ENCODE assay signal across 11 mouse cellular contexts in the genomic region with DNA sequence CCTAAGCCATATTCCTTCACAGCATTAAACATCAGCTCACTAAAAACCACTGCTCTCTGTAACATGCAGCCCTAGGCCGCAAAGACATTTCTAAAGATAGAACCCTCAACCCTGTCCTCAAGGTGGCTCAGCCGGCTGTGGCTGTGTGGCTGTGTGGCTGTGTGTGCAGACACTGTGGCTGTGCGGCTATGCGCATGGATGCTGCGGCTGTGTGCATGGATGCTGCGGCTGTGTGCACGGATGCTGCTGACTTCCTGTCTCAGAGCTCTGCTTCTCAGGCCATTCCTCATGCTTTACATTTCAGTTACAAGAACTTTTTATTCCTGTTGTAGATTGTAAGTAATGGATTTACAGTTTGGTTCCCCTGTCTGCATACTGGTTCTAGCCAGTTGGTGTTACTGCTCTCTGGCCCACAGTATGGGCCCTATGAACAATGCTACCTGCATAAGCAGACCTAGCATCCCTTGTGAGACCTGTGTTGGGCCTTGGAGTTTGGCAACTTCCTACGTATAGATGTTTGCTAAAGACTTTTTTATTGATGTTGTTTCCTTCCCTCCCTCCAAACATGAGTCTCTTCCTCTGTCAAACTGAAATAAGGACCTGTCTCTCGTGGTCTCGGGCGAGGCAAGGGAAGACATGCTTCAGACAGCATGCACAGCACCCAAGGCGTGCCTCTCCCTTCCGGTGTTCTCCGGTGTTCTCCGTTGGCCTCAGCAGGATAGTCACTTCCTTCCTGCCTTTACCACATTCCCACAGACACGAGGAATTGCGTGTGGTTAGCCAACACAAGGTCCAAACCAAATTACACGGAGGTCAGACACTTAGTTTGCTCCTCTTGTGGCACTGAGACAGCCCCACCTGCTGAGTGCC.
A peak's percentile ranks its signal among the peaks of the same experiment; 100 is the strongest.
DNase-seq lines count a peak whose midpoint lies in the region; ATAC-seq and TF ChIP-seq lines count a peak whose summit lies in the region.
"Had no signal": no experiment of that assay in that cellular context is flagged by ENCODE, and none has a peak within 500 bp of the region (broad histone marks: within the 10 kb centered on the region; RNA-seq: fewer than 3 reads in every experiment).

No protein-coding gene starts in this region.

- 47% methylated on average over 18 of the region's 18 CpGs for WGBS in liver, embryonic 12.5 days (ENCODE audit: insufficient replicate concordance)
- 81% methylated on average over 18 of the region's 18 CpGs for WGBS in forebrain, embryonic 12.5 days
- 3% methylated on average over 18 of the region's 18 CpGs for WGBS in thymus, adult 2 months

- intact Hi-C loops in left cerebral cortex, postnatal 4 days (cut with DNase I), result loop anchor here (10.0 kb wide), 1 partner anchor 59 kb away; no protein-coding TSS in a partner anchor

- no peak for DNase-seq in liver
- DNase-seq in thymus, adult 2 months, result peak; percentile 51
- no peak for DNase-seq in c-Kit-positive CD71-positive TER-119-positive erythroid progenitor cells, embryonic 14.5 days (ENCODE audit: low spot score)
- DNase-seq in testis, postnatal 14 days (ENCODE audit: low spot score), result no peak
- no peak for DNase-seq in left cerebral cortex, postnatal 4 days
- DNase-seq: adrenal gland, adult 8-10 months; layer of hippocampus, postnatal 36 days had no signal

- H3K9ac ChIP-seq in liver, embryonic 12.5 days, result no peak overlapping the region
- 0 out of 2 replicates have a peak overlapping the region, but pooled peaks have one; percentile 29 for H3K9ac ChIP-seq in forebrain, embryonic 12.5 days
- H3K9ac ChIP-seq: stomach, embryonic 15.5 days had no signal

- TF ChIP-seq POLR2A in thymus, adult 2 months (IDR thresholded peaks at IDR 0.05; ENCODE audit: control insufficient read depth, extremely low read depth, insufficient read depth, low read length, poor library complexity), result no peak

- H3K9me3 ChIP-seq in liver, embryonic 12.5 days (replicated peaks), result no peaks in the 10 kb centered on the region
- no peaks in the 10 kb centered on the region for H3K9me3 ChIP-seq in forebrain, embryonic 12.5 days
- H3K9me3 ChIP-seq: stomach, embryonic 15.5 days had no signal

- H3K27ac ChIP-seq in liver, embryonic 12.5 days, result no peak overlapping the region
- H3K27ac ChIP-seq in forebrain, embryonic 12.5 days, result peak overlapping the region; percentile 86
- peak overlapping the region; percentile 43 for H3K27ac ChIP-seq in thymus, adult 2 months (ENCODE audit: control insufficient read depth, insufficient read depth, low read length)
- H3K27ac ChIP-seq: stomach, embryonic 15.5 days had no signal

- H3K4me3 ChIP-seq in liver, embryonic 12.5 days, result no peak overlapping the region
- no peak overlapping the region for H3K4me3 ChIP-seq in forebrain, embryonic 12.5 days (replicated peaks)
- H3K4me3 ChIP-seq in thymus, adult 2 months (ENCODE audit: control insufficient read depth, insufficient read depth, low read length), result no peak overlapping the region
- H3K4me3 ChIP-seq: stomach, embryonic 15.5 days had no signal

- H3K4me2 ChIP-seq in liver, embryonic 12.5 days, result peak overlapping the region; percentile 6; the same call in 1 of the 2 replicates
- H3K4me2 ChIP-seq in forebrain, embryonic 12.5 days, result 0 out of 2 replicates have a peak overlapping the region, but pooled peaks have one; percentile 13
- H3K4me2 ChIP-seq: stomach, embryonic 15.5 days had no signal

- ATAC-seq in liver, embryonic 12.5 days, result no peak
- no peak for ATAC-seq in forebrain, embryonic 12.5 days (ENCODE audit: low FRiP score)
- peak; percentile 54 for ATAC-seq in megakaryocyte, adult 5-6 weeks (ENCODE audit: poor library complexity, severe bottlenecking)

- no peak for TF ChIP-seq CTCF in thymus, adult 2 months (IDR thresholded peaks at IDR 0.05; ENCODE audit: borderline replicate concordance, control insufficient read depth, extremely low read depth, insufficient read depth, low read length, poor library complexity)

- peaks cover 36% of the 10 kb centered on the region for H3K4me1 ChIP-seq in liver, embryonic 12.5 days
- H3K4me1 ChIP-seq in forebrain, embryonic 12.5 days, result peaks cover 81% of the 10 kb centered on the region
- peaks cover 38% of the 10 kb centered on the region for H3K4me1 ChIP-seq in thymus, adult 2 months (replicated peaks; ENCODE audit: control insufficient read depth, insufficient read depth, low read length)

- H3K36me3 ChIP-seq in liver, embryonic 12.5 days, result no peaks in the 10 kb centered on the region
- no peaks in the 10 kb centered on the region for H3K36me3 ChIP-seq in forebrain, embryonic 12.5 days (replicated peaks)
- no peaks in the 10 kb centered on the region for H3K36me3 ChIP-seq in thymus, adult 2 months (ENCODE audit: control insufficient read depth, insufficient read depth, low read length)
- H3K36me3 ChIP-seq: stomach, embryonic 15.5 days had no signal

- H3K27me3 ChIP-seq in liver, embryonic 12.5 days (replicated peaks), result no peaks in the 10 kb centered on the region
- H3K27me3 ChIP-seq in forebrain, embryonic 12.5 days, result no peaks in the 10 kb centered on the region
- H3K27me3 ChIP-seq in thymus, adult 2 months (ENCODE audit: control insufficient read depth, insufficient read depth, low read length), result no peaks in the 10 kb centered on the region
- H3K27me3 ChIP-seq: stomach, embryonic 15.5 days had no signal
